Mouse (Mus musculus) brown adipose tissue, adult 24 weeks (tissue): ENCODE results near the gene Lypd6b. TPM values are rescaled to one million over a fixed set of nuclear protein-coding genes. Genes with fewer than 3 reads are reported as not detected.

Experiments used
- H3K27ac ChIP-seq: fragments of 200-500 bp; replicated peaks from 2 replicates; pipeline ENCODE4 v1.5.1; 2012; ENCODE audit warnings: low read depth, mild to moderate bottlenecking, low read length
- H3K4me1 ChIP-seq: fragments of 200-500 bp; 2 replicates; pipeline ENCODE4 v1.6.1; 2012; ENCODE audit warnings: low read length, mixed read lengths; ENCODE audit not compliant: control insufficient read depth, insufficient read depth, insufficient read length
- H3K4me3 ChIP-seq: fragments of 200-500 bp; 2 replicates; pipeline ENCODE4 v1.5.1; 2012; ENCODE audit warnings: low read depth, mild to moderate bottlenecking, low read length, moderate library complexity; ENCODE audit not compliant: insufficient read depth
- polyA plus RNA-seq: library from polyadenylated mRNA; stranded (reverse); fragments of >200 nt; gene quantifications from 2 replicates; pipeline ENCODE4 v1.2.4, GENCODE M21; 2012; ENCODE audit not compliant: missing spikeins, insufficient read depth, insufficient read length

The Lypd6b gene
- polyA plus RNA-seq, 1 experiment: not detected

DNA sequence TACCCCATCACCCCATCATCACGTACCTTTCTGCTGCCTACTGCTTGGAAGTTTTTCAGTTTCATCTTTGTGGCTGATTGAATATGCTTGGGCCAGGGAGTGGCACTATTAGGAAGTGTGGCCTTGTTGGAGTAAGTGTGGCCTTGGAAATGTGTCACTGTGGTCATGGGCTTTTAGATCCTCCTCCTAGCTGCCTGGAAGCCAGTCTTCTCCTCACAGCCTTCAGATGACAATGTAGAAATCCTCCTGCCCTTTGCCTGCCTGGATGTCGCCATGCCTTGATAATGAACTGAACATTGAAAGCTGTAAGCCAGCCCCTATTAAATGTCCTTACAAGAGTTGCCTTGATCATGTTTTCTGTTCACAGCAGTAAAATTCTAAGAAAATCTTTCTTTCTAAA is 174.5 kb downstream of the Lypd6b start:
- Histone ChIP-seq H3K27ac (no peak overlapping the region), H3K4me3 (no peak overlapping the region)

DNA sequence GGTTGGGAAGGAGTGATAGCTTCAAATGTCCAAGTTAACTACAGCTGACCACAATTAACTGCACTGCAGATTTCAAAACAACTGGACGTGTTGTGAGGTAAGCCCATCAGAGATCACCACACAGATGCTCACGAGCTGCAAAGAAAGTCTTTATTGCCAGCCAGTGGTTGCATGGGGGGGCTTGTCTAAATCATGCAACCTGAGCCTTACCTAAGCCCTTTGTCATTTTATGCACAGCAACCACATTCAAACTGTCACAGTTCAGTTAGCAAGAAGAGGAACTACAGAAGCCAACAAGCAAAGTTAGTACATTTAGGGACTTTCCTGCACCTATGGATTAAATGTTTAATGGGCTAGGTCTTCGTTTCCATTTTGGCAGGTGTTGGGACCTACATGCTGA is 177.4 kb downstream of the Lypd6b start:
- Histone ChIP-seq H3K27ac (no peak overlapping the region), H3K4me3 (no peak overlapping the region), H3K4me1 (no peaks in the 10 kb centered on the region)

More for the DNA sequence above, 174.5 kb downstream of the Lypd6b start:
- peaks cover 3% of the 10 kb centered on the region; the same call in 1 of the 2 replicates for H3K4me1 ChIP-seq

DNA sequence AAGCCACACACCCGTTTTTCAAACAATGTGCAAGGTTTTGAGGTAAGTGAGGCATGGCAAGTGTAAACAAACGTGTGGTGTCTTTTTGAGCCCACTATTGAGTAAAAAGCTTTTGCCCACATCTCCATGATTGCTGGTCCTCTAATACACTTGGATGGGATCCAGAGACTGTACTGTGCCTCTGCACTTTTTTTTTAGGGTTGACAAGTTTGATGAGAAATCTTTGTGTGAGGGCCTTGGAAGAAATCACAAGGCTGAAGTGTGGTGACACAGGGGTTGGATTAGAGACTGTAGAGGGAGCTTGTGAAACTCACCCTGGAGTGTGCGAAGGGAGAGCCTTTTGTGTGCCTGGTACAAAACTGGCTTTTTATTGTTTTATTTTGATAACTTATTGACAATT is 180.3 kb downstream of the Lypd6b start:
- H3K4me3 ChIP-seq: no peak overlapping the region
- H3K4me1 ChIP-seq: no peaks in the 10 kb centered on the region
- H3K27ac ChIP-seq: no peak overlapping the region

DNA sequence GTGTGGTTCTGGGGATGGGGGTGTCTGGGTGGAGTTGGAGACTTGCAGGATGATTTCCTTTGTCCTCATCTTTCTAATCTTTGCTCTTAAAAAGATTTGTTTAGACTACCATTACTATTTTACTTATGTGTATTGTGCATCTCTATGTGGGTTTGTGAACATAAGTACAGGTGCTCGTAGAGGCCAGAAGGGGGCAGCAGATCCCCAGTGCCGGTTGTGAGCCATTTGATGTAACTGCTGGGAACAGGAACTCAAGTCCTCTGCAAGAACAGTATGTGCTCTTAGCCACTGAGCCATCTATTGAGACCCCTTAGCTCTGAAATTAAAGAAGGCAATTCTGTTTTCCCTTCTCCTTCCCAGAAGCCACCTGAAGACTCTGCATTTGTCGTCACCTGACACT is 183.5 kb downstream of the Lypd6b start:
- H3K27ac ChIP-seq: no peak overlapping the region
- H3K4me3 ChIP-seq: no peak overlapping the region
- H3K4me1 ChIP-seq: no peaks in the 10 kb centered on the region

DNA sequence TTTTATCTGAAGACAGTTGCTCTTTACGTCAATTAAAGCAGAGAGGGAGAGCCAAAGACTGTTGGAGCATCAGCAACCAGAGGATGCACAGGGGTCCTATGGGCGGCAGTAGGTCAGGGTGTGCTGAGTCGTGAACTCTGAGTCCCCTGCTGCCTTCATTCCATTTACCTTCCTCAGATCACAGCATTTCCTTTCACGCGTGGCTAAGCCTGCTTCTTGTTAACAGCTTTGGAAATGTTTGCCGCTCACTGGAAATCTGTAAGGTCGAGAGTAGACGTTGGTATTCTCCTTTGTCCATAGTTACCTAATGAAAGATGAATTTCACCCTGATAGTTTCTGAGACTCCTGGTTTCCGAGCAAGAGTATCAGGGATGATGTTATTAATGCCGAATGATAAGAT is 191.1 kb downstream of the Lypd6b start:
- no peak overlapping the region for H3K4me3 ChIP-seq
- no peaks in the 10 kb centered on the region for H3K4me1 ChIP-seq
- H3K27ac ChIP-seq: no peak overlapping the region

DNA sequence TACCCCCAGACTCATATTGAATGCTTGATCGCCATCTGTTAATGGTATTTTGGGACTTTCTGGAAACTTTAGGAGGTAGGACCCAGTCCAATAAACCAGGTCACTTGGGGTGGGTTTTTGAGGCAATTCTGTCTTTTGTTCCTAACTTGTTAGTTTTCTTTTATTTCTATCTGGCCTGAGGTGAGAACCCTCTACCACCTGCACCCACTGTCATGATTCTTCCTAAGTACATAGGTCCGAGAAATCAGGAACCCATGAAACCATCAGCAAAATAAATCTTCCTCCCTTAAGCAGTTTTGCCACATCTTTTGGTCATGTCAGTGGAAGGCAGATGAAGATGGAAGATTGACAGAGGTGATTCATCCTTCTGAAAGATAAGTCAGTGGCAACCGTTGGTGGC is 192.5 kb downstream of the Lypd6b start:
- H3K4me1 ChIP-seq: no peaks in the 10 kb centered on the region
- no peak overlapping the region for H3K27ac ChIP-seq

DNA sequence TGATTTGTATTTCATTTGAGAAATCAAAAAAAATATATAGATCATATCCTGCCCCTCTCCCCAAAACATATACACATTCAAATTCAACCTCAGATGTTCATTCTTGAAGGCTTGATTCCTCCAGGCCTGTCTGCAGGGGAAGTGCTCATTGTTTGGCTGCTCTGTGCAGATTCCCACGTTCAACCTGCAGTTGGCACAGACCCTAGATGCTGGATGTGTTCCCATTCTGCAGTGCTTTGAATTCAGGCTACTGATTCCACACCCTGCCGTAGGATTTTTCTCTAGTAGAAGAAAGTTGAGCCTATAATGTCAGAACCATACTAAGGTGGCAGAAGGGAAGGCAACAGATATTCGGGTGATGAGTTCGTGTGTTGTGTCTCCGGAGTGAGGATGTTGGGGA is 195.5 kb downstream of the Lypd6b start:
- H3K4me3 ChIP-seq: no peak overlapping the region
- H3K27ac ChIP-seq: no peak overlapping the region

More for the DNA sequence above, 192.5 kb downstream of the Lypd6b start:
- no peak overlapping the region for H3K4me3 ChIP-seq

DNA sequence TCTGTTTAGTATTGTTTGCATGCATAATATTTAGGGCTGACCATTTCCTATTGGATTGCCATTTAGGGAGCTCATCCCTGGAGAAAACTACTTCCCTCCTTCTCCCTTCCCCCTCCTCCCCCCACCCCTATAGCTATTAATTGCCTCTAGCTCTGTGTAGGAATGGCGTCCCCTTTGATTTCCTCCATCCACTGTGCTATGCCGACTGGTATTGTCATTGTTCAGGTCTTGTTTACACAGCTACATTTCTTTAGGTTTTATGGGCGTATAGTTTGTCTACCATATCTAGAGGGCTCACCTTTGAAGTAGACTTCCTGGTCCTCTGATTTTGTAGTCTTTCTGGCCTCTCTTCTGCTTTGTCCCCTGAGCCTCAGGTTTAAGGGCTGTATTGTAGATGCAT is 197.3 kb downstream of the Lypd6b start:
- H3K4me1 ChIP-seq: no peaks in the 10 kb centered on the region
- no peak overlapping the region for H3K4me3 ChIP-seq
- no peak overlapping the region for H3K27ac ChIP-seq

More for the DNA sequence above, 195.5 kb downstream of the Lypd6b start:
- H3K4me1 ChIP-seq: no peaks in the 10 kb centered on the region

DNA sequence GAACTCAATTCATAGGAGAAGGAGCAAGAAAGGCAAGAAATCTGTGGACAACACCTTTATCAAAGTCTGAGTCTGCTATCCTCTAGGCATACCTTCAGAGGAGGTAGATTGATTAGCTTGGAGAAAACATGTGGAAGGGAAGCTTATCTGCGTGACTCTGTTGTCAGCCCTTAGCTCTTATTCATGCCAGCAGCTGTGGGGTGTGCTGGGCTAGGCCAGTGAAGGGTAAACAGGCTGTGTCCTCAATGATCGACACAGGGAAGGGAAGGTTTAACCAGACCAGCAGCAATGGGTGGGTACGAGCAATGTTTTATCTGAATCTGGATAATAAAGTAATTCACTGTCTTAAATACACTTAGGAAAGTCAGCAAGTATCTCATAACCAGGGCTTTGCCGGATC is 208.4 kb downstream of the Lypd6b start:
- no peak overlapping the region for H3K27ac ChIP-seq

DNA sequence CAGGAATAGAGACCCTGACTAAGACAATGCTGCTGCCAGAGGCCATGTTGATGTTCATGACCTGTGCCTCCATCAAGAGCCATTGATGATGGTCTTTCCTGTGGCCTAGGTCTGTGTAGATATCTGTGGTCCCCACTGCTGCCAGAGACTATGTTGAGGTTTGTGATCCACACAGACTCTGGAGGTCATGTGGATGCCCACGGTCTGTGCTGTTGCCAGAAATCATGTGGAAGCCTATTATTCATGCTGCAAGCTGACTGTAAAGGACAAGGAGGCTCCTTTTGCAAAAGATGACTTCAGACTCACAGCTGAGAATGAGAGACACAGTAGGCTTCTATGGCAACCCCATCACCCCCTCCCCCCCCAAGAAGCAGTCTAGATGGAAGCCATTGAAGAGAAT is 209.7 kb downstream of the Lypd6b start:
- no peaks in the 10 kb centered on the region for H3K4me1 ChIP-seq
- H3K4me3 ChIP-seq: no peak overlapping the region
- no peak overlapping the region for H3K27ac ChIP-seq

More for the DNA sequence above, 208.4 kb downstream of the Lypd6b start:
- H3K4me3 ChIP-seq: no peak overlapping the region
- H3K4me1 ChIP-seq: no peaks in the 10 kb centered on the region

Other genes with a start within 250 kb of the Lypd6b start
- 0.20 TPM in 1 of 2 replicates, not detected in the other for gene Kif5c, start 168.4 kb upstream of the Lypd6b start, polyA plus RNA-seq